Mouse (Mus musculus): ENCODE data around the gene Tmem269. TPM values are rescaled to one million over a fixed set of nuclear protein-coding genes. Genes with fewer than 3 reads are reported as not detected.

The Tmem269 gene
- total RNA-seq, 2 experiments from 2014 or later = not detected

Other genes with a start within 250 kb of the Tmem269 start
- gene Slc2a1, start 109.5 kb downstream of the Tmem269 start, total RNA-seq (2021) = 1 to 10 TPM; 6.2 to 8.5 TPM
- 10 to 100 TPM; 18.7 to 20.2 TPM for gene Zfp691, start 44.0 kb downstream of the Tmem269 start, total RNA-seq (2021)
- gene Ermap, start 28.2 kb downstream of the Tmem269 start, total RNA-seq (2021) = under 1 TPM; 0.05 to 0.24 TPM
- 10 to 100 TPM; 22.1 to 24.5 TPM for gene Svbp, start 22.9 kb downstream of the Tmem269 start, total RNA-seq (2021)
- gene AU022252, start 14.5 kb upstream of the Tmem269 start, total RNA-seq (2021) = 10 to 100 TPM; 21.1 to 23.4 TPM
- 10 to 100 TPM; 18.1 to 19.5 TPM for gene P3h1, start 14.7 kb upstream of the Tmem269 start, total RNA-seq (2021)
- under 1 TPM in 1 of 2 experiments, not detected in 1; 0.36 TPM for gene Cldn19, start 37.2 kb upstream of the Tmem269 start, total RNA-seq (2021)
- 100 to 1,000 TPM; 725 to 726 TPM for gene Ybx1, start 76.4 kb upstream of the Tmem269 start, total RNA-seq (2021)
- 10 to 100 TPM; 11.0 to 11.2 TPM for gene Ppih, start 102.3 kb upstream of the Tmem269 start, total RNA-seq (2021)
- under 1 TPM; 0.27 to 0.38 TPM for gene Ccdc30, start 197.3 kb upstream of the Tmem269 start, total RNA-seq (2021)
- 1 to 10 TPM; 8.4 to 8.5 TPM for gene Ppcs, start 204.2 kb upstream of the Tmem269 start, total RNA-seq (2021)
- gene Zmynd12, start 204.6 kb upstream of the Tmem269 start, total RNA-seq (2021) = not detected